Mouse (Mus musculus) liver, embryonic 14.5 days (tissue): ENCODE measurements at regions not wholly inside any gene's neighbourhood (a gene's known extent, or its start where the extent isn't known, plus 50 kb on each side); places are given as distances from the start of the nearest gene placed in this dataset.

Experiments used
- CTCF ChIP-seq: IDR thresholded peaks from 2 replicates; pipeline ENCODE4 v1.5.1; 2016; ENCODE audit warnings: antibody characterized with exemption, low read depth, control low read depth
- EP300 ChIP-seq: IDR thresholded peaks from 2 replicates; pipeline ENCODE4 v1.6.1; 2016; ENCODE audit warnings: antibody characterized with exemption, low read depth

GRCm38 (mm10) chr5:12153295-12153694 lies 229.9 kb upstream of the Sema3d start:
- TF ChIP-seq CTCF, result no peak
- no peak for TF ChIP-seq EP300
